Mouse (Mus musculus): Measurements from ENCODE around the gene Wfikkn2. TPM values are rescaled to one million over a fixed set of nuclear protein-coding genes. Genes with fewer than 3 reads are reported as not detected.

The Wfikkn2 gene
- polyA plus RNA-seq, 1 experiment = not detected

DNA sequence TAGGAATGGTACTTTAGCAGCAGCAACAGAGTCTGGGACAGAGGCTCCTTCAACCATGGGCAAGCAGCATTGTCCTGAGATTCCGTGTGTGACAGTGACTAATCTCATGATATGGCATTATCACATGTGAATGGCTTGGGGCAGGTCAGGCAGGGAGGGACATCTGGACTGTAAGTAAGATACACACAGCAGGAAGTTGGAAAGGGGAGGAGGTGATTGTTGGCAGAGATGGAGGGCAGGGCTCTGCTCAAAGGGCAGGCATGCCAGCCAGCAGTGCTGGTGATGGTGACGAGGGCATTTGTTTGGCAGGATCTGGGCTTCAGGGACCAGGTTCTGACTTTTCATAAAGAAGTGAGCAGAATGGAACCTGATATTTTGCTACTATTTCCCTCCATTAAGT lies 52.7 kb downstream of the Wfikkn2 start:
- 65% methylated on average over 2 of the region's 2 CpGs for WGBS
- H3K4me1 ChIP-seq (ENCODE audit: control insufficient read depth, insufficient read depth, low read length) = peaks cover 13% of the 10 kb centered on the region
- no peak overlapping the region for H3K27ac ChIP-seq (ENCODE audit: insufficient read depth, low read depth, low read length)
- TF ChIP-seq CTCF (IDR thresholded peaks at IDR 0.05; ENCODE audit: insufficient read depth, low read depth, low read length) (no peak), POLR2A (IDR thresholded peaks at IDR 0.05; ENCODE audit: insufficient read depth, low read depth, low read length) (no peak)
- H3K4me3 ChIP-seq (ENCODE audit: insufficient read depth, low read depth, low read length) = no peak overlapping the region

DNA sequence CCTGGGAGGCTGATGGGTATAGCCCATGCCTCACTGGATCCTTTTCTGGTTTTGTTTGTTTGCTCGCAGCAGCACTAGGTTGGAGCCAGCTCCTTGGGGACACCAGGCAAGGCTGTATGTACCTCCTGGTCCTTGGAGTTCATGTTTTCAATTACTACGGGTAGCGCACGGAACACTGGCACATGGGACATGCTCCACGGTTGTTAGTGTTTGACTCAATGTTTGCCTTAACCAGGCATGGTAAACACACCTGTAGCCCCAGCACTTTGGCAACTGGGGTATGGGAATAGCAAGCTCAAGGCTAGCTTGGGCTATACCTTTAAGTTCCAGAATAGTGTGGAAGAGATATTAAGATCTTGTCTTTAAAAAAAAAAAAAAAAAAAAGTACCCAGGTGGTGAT lies 55.1 kb downstream of the Wfikkn2 start:
- WGBS = 92% methylated on average over 5 of the region's 5 CpGs
- Histone ChIP-seq H3K27ac (ENCODE audit: insufficient read depth, low read depth, low read length) (no peak overlapping the region), H3K4me3 (ENCODE audit: insufficient read depth, low read depth, low read length) (no peak overlapping the region), H3K4me1 (ENCODE audit: control insufficient read depth, insufficient read depth, low read length) (peaks cover 15% of the 10 kb centered on the region)
- TF ChIP-seq POLR2A (IDR thresholded peaks at IDR 0.05; ENCODE audit: insufficient read depth, low read depth, low read length) (no peak), CTCF (IDR thresholded peaks at IDR 0.05; ENCODE audit: insufficient read depth, low read depth, low read length) (no peak)

DNA sequence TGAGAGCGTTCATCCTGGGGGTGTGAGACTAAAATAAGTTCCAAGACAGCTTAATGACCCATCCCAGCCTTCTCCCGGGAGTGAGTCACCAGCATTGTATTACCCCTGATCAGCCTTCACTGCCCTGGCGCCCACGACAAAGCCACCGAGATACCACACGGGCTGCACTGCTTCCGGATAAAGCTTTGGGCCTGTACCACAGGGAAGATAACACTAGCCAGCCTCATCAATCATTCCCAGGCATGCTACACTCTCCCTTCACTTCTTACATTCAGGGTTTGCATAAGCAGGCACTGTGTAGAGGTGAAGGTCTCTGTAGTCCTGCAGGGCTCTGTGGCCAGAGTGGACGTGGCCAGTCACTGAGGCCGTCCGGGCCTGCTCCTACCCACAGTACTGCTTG lies 56.2 kb downstream of the Wfikkn2 start:
- TF ChIP-seq POLR2A (IDR thresholded peaks at IDR 0.05; ENCODE audit: insufficient read depth, low read depth, low read length) = no peak
- no peak for TF ChIP-seq CTCF (IDR thresholded peaks at IDR 0.05; ENCODE audit: insufficient read depth, low read depth, low read length)
- H3K4me1 ChIP-seq (ENCODE audit: control insufficient read depth, insufficient read depth, low read length) = peaks cover 15% of the 10 kb centered on the region
- WGBS = 36% methylated on average over 10 of the region's 10 CpGs
- H3K4me3 ChIP-seq (ENCODE audit: insufficient read depth, low read depth, low read length) = no peak overlapping the region
- H3K27ac ChIP-seq (ENCODE audit: insufficient read depth, low read depth, low read length) = peak overlapping the region; percentile 68

Other genes with a start within 250 kb of the Wfikkn2 start
- gene Spag9, start 249.9 kb downstream of the Wfikkn2 start, polyA plus RNA-seq (2012; ENCODE audit: insufficient read depth, insufficient read length, low replicate concordance, missing spikeins) = 93.3 and 117 TPM in 2 replicates
- not detected in 2 replicates for gene Tob1, start 34.6 kb downstream of the Wfikkn2 start, polyA plus RNA-seq (2012; ENCODE audit: insufficient read depth, insufficient read length, low replicate concordance, missing spikeins)
- not detected in 2 replicates for gene Gm21885, start 35.9 kb upstream of the Wfikkn2 start, polyA plus RNA-seq (2012; ENCODE audit: insufficient read depth, insufficient read length, low replicate concordance, missing spikeins)
- 287 and 558 TPM in 2 replicates for gene Luc7l3, start 76.0 kb upstream of the Wfikkn2 start, polyA plus RNA-seq (2012; ENCODE audit: insufficient read depth, insufficient read length, low replicate concordance, missing spikeins)
- gene Ankrd40, start 82.0 kb upstream of the Wfikkn2 start, polyA plus RNA-seq (2012; ENCODE audit: insufficient read depth, insufficient read length, low replicate concordance, missing spikeins) = 384 TPM in 1 of 2 replicates, not detected in the other
- gene Abcc3, start 147.0 kb upstream of the Wfikkn2 start, polyA plus RNA-seq (2012; ENCODE audit: insufficient read depth, insufficient read length, low replicate concordance, missing spikeins) = not detected in 2 replicates
- 54.5 TPM in 1 of 2 replicates, not detected in the other for gene Cacna1g, start 228.2 kb upstream of the Wfikkn2 start, polyA plus RNA-seq (2012; ENCODE audit: insufficient read depth, insufficient read length, low replicate concordance, missing spikeins)
- gene Spata20, start 240.2 kb upstream of the Wfikkn2 start, polyA plus RNA-seq (2012; ENCODE audit: insufficient read depth, insufficient read length, low replicate concordance, missing spikeins) = not detected in 2 replicates

Measured in olfactory bulb, adult 2 months (tissue).